Mouse (Mus musculus) forebrain, embryonic 16.5 days (tissue): ENCODE measurements around the gene Golph3l. TPM values are rescaled to one million over a fixed set of nuclear protein-coding genes. Genes with fewer than 3 reads are reported as not detected.
"Not testable (repeated sequence)": the region's sequence is repeated elsewhere in the genome, so short reads cannot be mapped to it uniquely, and the experiment has no call there.

Experiments used
- ATAC-seq: fragments of 200-750 bp; cut with Nextera tagmentation; 2 replicates; pipeline ENCODE4 v1.8.0; 2017; ENCODE audit warnings: mild to moderate bottlenecking, moderate library complexity
- H3K27ac ChIP-seq: fragments of 300-500 bp; sonication (generic); 2 replicates; pipeline ENCODE4 v1.5.1; 2014; ENCODE audit warnings: low read length, control low read depth
- H3K27me3 ChIP-seq: fragments of 300-500 bp; sonication (generic); replicated peaks from 2 replicates; pipeline ENCODE4 v1.6.1; 2014; ENCODE audit warnings: low read length; ENCODE audit not compliant: control insufficient read depth, insufficient read depth
- H3K36me3 ChIP-seq: fragments of 300-500 bp; sonication (generic); 2 replicates; pipeline ENCODE4 v1.6.1; 2014; ENCODE audit not compliant: control insufficient read depth, insufficient read depth
- H3K4me1 ChIP-seq: fragments of 300-500 bp; sonication (generic); replicated peaks from 2 replicates; pipeline ENCODE4 v1.6.1; 2014; ENCODE audit warnings: low read length; ENCODE audit not compliant: control insufficient read depth, insufficient read depth
- H3K4me2 ChIP-seq: fragments of 300-500 bp; sonication (generic); 2 replicates; pipeline ENCODE4 v1.6.1; 2014; ENCODE audit warnings: mild to moderate bottlenecking, low read length, control low read depth
- H3K4me3 ChIP-seq: fragments of 300-500 bp; sonication (generic); replicated peaks from 2 replicates; pipeline ENCODE4 v1.5.1; 2014; ENCODE audit warnings: mild to moderate bottlenecking, low read length, control low read depth
- H3K9ac ChIP-seq: fragments of 300-500 bp; sonication (generic); replicated peaks from 2 replicates; pipeline ENCODE4 v1.6.1; 2014; ENCODE audit warnings: low read depth, low read length, control low read depth
- H3K9me3 ChIP-seq: fragments of 300-500 bp; sonication (generic); 2 replicates; pipeline ENCODE4 v1.6.1; 2016; ENCODE audit warnings: low read length; ENCODE audit not compliant: control insufficient read depth
- WGBS: fragments of 180-500 bp; shearing (Covaris S2); extraction: QIAGEN DNeasy Blood & Tissue Kit; methylation state at CpG from one replicate; pipeline ENCODE4 v1.1.7; 2014; 5-methylcytosine and 5-hydroxymethylcytosine counted together
- polyA plus RNA-seq: library from polyadenylated mRNA; unstranded; fragments of >200 nt; fragmentation: Nextera tagmentation; extraction: Ambion mirVana; gene quantifications from 2 replicates; pipeline ENCODE4 v1.2.1, GENCODE M21; 2015

Golph3l gene
- polyA plus RNA-seq, 1 experiment from 2014 or later = 33.3 TPM

DNA sequence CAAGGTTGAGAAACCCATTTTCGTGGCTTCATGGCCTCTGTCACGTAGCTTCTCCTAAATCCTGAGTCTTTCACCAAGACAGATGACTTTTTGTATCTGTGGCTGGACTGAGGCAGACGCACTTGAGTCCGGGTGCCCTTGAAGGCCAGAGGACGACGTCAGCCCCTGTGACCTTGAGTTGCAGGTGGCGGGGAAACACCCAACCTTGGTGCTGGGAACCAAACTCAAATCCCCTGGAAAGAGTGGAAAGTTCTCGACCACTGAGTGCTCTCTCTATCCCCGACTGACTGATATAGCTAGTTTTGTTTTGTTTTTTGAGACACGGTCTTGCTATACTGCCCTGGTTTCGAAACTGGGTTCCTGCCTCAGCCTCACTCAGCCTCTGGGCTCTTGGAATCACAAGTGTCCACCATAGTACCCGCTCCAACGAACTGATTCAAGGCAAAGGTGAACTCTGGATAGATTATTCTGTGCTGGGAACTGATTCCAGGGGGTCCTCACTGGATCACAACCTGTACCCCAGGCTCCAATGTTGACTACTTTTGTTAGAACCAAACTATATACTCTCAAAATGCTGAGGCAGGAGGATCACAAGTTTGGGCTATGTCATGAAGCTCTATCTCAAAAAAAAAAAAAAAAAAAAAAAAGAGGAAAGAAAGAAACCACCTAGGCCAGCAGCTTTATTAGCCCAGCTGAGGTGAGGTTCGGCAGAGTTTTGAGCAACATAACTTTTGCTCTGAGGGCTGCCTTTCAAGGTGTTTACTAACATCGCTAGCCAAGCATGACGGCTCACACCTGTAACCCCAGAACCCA lies 62.9 kb downstream of the Golph3l start:
- H3K4me1 ChIP-seq = no peaks in the 10 kb centered on the region
- no peak overlapping the region for H3K9ac ChIP-seq
- 89% methylated on average over 16 of the region's 16 CpGs for WGBS
- H3K27ac ChIP-seq = no peak overlapping the region
- no peaks in the 10 kb centered on the region for H3K27me3 ChIP-seq
- no peak for ATAC-seq
- H3K36me3 ChIP-seq = no peaks in the 10 kb centered on the region
- no peak overlapping the region for H3K4me3 ChIP-seq
- no peak overlapping the region for H3K4me2 ChIP-seq
- no peaks in the 10 kb centered on the region for H3K9me3 ChIP-seq

- no peaks in the 10 kb centered on the region for H3K36me3 ChIP-seq
- H3K9ac ChIP-seq = no peak overlapping the region
- 56% methylated on average over 7 of the region's 7 CpGs for WGBS
- H3K27ac ChIP-seq = no peak overlapping the region
- ATAC-seq = no peak
- no peak overlapping the region for H3K4me3 ChIP-seq
- H3K27me3 ChIP-seq = no peaks in the 10 kb centered on the region
- H3K9me3 ChIP-seq = no peaks in the 10 kb centered on the region
- no peaks in the 10 kb centered on the region for H3K4me1 ChIP-seq
- H3K4me2 ChIP-seq = no peak overlapping the region
These were observed 63.6 kb downstream of the Golph3l start for GRCm38 (mm10) chr3:95652204-95652811.

- Histone ChIP-seq H3K27ac (no peak overlapping the region), H3K27me3 (no peaks in the 10 kb centered on the region), H3K9ac (no peak overlapping the region), H3K4me2 (no peak overlapping the region), H3K9me3 (no peaks in the 10 kb centered on the region), H3K4me3 (no peak overlapping the region), H3K36me3 (no peaks in the 10 kb centered on the region), H3K4me1 (peaks cover 3% of the 10 kb centered on the region; the same call in 1 of the 2 replicates)
- WGBS = 19% methylated on average over 6 of the region's 6 CpGs
- no peak for ATAC-seq
These were observed 64.1 kb downstream of the Golph3l start for GRCm38 (mm10) chr3:95652871-95653270.

DNA sequence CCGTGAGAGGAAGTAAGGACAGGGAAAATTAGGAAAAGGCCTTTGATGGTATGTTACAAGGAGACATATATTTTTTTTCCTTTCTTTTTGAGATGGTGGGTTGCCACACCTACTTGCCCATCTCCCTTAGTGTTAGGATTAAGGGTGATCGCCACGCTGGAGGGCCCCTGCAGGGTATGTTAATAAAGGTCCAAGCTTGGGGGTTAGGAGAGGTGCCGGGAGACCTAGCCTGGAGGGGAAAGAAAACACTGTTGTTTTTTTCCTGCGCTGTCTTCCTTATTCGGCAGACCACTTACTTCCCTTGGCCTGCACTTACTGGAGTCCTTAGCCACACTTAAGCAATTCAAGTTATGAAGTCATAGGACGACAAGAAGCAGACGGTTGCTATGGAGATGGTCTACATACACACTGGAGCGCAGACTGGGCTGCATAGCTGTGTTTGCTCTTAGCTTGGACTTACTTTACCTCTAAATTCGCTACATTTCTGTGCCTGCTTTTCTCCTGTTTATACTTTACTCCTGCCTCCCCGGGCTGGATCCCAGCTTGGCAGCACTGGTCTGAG lies 64.8 kb downstream of the Golph3l start:
- WGBS = 19% methylated on average over 11 of the region's 11 CpGs
- no peak overlapping the region for H3K9ac ChIP-seq
- H3K4me1 ChIP-seq = peaks cover 6% of the 10 kb centered on the region; the same call in 1 of the 2 replicates
- H3K4me2 ChIP-seq = no peak overlapping the region
- H3K4me3 ChIP-seq = no peak overlapping the region
- no peak for ATAC-seq
- H3K9me3 ChIP-seq = no peaks in the 10 kb centered on the region
- no peaks in the 10 kb centered on the region for H3K36me3 ChIP-seq
- H3K27me3 ChIP-seq = no peaks in the 10 kb centered on the region
- H3K27ac ChIP-seq = no peak overlapping the region

DNA sequence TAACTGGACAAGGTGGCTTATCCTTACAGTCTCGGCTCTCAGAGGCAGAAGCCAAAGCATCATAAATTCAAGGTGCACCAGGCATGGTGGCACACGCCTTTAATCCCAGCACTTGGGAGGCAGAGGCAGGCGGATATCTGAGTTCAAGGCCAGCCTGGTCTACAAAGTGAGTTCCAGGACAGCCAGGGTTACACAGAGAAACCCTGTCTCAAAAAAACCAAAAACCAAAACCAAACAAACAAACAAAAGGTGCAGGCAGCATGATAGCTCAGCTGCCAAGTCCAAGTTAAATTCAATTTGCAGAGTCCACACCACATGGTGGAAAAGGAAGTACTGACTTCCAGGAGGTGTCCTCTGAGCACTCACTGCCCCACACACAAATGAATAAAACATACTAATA lies 65.6 kb downstream of the Golph3l start:
- not testable (repeated sequence) for ATAC-seq

DNA sequence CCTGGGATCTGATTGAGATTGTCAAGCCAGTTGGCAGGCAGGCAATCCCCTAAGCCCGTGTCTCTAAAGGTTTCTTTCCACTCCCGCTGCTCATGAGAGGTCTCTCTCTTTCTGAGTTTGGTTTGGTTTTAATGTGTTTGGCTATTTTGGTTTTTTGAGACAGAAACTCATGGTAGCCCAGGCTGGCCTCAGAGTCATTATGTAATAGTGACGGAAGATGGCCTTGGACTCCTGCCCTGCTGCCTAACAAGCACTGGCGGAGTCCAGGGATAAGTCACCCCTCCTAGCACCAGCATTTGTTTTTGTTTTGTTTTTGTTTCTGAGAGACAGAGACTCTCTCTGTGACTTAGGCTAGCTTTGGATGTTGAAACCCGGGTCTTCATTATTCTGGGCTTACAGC lies 66.7 kb downstream of the Golph3l start:
- Histone ChIP-seq H3K27me3 (no peaks in the 10 kb centered on the region), H3K27ac (no peak overlapping the region), H3K4me3 (no peak overlapping the region), H3K9me3 (no peaks in the 10 kb centered on the region), H3K4me2 (no peak overlapping the region), H3K4me1 (peaks cover 8% of the 10 kb centered on the region), H3K9ac (no peak overlapping the region), H3K36me3 (no peaks in the 10 kb centered on the region)
- no peak for ATAC-seq
- 79% methylated on average over 5 of the region's 5 CpGs for WGBS

More for the DNA sequence above, 65.6 kb downstream of the Golph3l start:
- not testable (repeated sequence) for H3K9me3 ChIP-seq, H3K4me1 ChIP-seq, H3K27me3 ChIP-seq, H3K9ac ChIP-seq, H3K4me2 ChIP-seq, H3K27ac ChIP-seq, H3K4me3 ChIP-seq, H3K36me3 ChIP-seq
- 92% methylated on average over 3 of the region's 3 CpGs for WGBS

- 90% methylated on average over 3 of the region's 3 CpGs for WGBS
- H3K27ac ChIP-seq = no peak overlapping the region
These were observed 68.4 kb downstream of the Golph3l start for GRCm38 (mm10) chr3:95657108-95657507.

GRCm38 (mm10) chr3:95657711-95658110 lies 69.0 kb downstream of the Golph3l start:
- WGBS = 82% methylated on average over 3 of the region's 3 CpGs
- no peak overlapping the region; the same call in 1 of the 2 replicates for H3K9ac ChIP-seq
- H3K27ac ChIP-seq = no peak overlapping the region
- H3K4me1 ChIP-seq = peaks cover 26% of the 10 kb centered on the region
- H3K27me3 ChIP-seq = no peaks in the 10 kb centered on the region
- no peak for ATAC-seq
- H3K4me3 ChIP-seq = peak overlapping the region; percentile 100
- H3K9me3 ChIP-seq = no peaks in the 10 kb centered on the region
- peak overlapping the region; percentile 66 for H3K4me2 ChIP-seq
- H3K36me3 ChIP-seq = no peaks in the 10 kb centered on the region

More at GRCm38 (mm10) chr3:95657108-95657507, 68.4 kb downstream of the Golph3l start:
- no peak for ATAC-seq
- Histone ChIP-seq H3K27me3 (no peaks in the 10 kb centered on the region), H3K4me3 (no peak overlapping the region), H3K36me3 (no peaks in the 10 kb centered on the region), H3K9me3 (no peaks in the 10 kb centered on the region), H3K4me1 (peaks cover 21% of the 10 kb centered on the region), H3K4me2 (no peak overlapping the region), H3K9ac (no peak overlapping the region)

DNA sequence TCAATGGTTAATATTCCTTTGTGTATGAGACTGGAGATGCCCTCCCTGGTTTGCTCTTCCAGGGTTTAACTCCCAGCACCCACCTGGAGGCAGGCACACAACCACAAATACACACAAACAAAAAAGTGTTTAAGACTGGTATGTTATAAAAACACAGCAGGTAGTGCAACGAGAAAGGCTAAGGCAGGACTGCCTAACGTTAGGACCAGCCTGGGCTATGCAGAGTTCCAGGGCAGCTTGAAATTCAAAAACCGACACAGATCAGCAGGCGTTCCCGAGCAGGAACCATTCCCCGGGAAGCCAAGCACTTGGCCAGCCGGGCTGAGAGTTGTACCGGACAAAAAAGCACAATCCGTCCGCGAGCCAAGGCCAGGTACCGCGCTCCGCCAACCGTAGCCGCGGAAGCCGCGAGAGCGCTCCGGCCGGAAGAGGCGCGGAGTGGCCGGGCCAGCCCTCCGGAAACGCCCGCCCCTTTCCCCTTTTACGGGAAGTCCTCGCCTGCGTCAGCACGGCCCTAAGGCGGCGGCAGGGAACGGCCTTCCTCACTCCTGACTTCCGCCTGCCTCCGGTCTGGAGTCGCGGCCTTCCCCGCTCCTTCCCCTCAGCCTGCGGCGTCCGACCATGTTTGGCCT lies 69.6 kb downstream of the Golph3l start, which contains the start of gene Mcl1:
Mcl1 (plus strand) TSS at position 553 of the 632 bp plus-strand sequence.
- Histone ChIP-seq H3K27me3 (no peaks in the 10 kb centered on the region), H3K4me3 (peak within 1 kb of the TSS; percentile 100), H3K9ac (peak within 1 kb of the TSS; percentile 99), H3K4me1 (peaks cover 29% of the 10 kb centered on the region), H3K9me3 (no peaks in the 10 kb centered on the region), H3K36me3 (no peaks in the 10 kb centered on the region), H3K27ac (peak within 1 kb of the TSS; percentile 96), H3K4me2 (peak within 1 kb of the TSS; percentile 83)
- WGBS = under 1% methylated on average over 43 of the region's 43 CpGs
- peak; percentile 98 for ATAC-seq
